Mouse (Mus musculus) induced T-regulatory cell, adult 2 months (primary cell): ENCODE data around the gene Cox19.
A peak's percentile ranks its signal among the peaks of the same experiment; 100 is the strongest.
"Not testable (repeated sequence)": the region's sequence is repeated elsewhere in the genome, so short reads cannot be mapped to it uniquely, and the experiment has no call there.

Source experiments
- DNase-seq: peaks from one replicate; pipeline ENCODE4 v3.0.0-alpha.2; 2012; ENCODE audit warnings: low read depth

Gene Cox19

GRCm38 (mm10) chr5:139363858-139364257 lies 12.6 kb upstream of the Cox19 start:
- no peak for DNase-seq

- no peak for DNase-seq
Observed at GRCm38 (mm10) chr5:139359244-139359643, 8.0 kb upstream of the Cox19 start.

GRCm38 (mm10) chr5:139358653-139359052 lies 7.4 kb upstream of the Cox19 start:
- peak; percentile 67 for DNase-seq

- DNase-seq = peak; percentile 84
Observed at GRCm38 (mm10) chr5:139355235-139355772, 4.1 kb upstream of the Cox19 start.

- no peak for DNase-seq
Observed at GRCm38 (mm10) chr5:139353946-139354345, 2.7 kb upstream of the Cox19 start.

GRCm38 (mm10) chr5:139353496-139353895 lies 2.3 kb upstream of the Cox19 start:
- DNase-seq = peak; percentile 86

- no peak for DNase-seq
Observed at GRCm38 (mm10) chr5:139352317-139352716, 1.1 kb upstream of the Cox19 start, which contains the start of gene Cyp2w1. TSS of gene Cyp2w1 (plus strand) at chr5:139352617.

- DNase-seq = no peak
Observed at GRCm38 (mm10) chr5:139351628-139352027, 410 bp upstream of the Cox19 start.

GRCm38 (mm10) chr5:139349713-139350112 lies 1.5 kb downstream of the Cox19 start:
- DNase-seq = no peak

- no peak for DNase-seq
Observed at GRCm38 (mm10) chr5:139347225-139347624, 4.0 kb downstream of the Cox19 start.

GRCm38 (mm10) chr5:139345364-139345714 lies 5.9 kb downstream of the Cox19 start:
- no peak for DNase-seq

- DNase-seq = peak; percentile 96
Observed at GRCm38 (mm10) chr5:139344687-139345363, 6.4 kb downstream of the Cox19 start.

- DNase-seq = peak; percentile 90
Observed at GRCm38 (mm10) chr5:139344021-139344686, 7.1 kb downstream of the Cox19 start.

GRCm38 (mm10) chr5:139338891-139339290 lies 12.3 kb downstream of the Cox19 start:
- DNase-seq = no peak

- no peak for DNase-seq
Observed at GRCm38 (mm10) chr5:139338403-139338802, 12.8 kb downstream of the Cox19 start.

GRCm38 (mm10) chr5:139337826-139338370 lies 13.3 kb downstream of the Cox19 start:
- DNase-seq = no peak

- DNase-seq = no peak
Observed at GRCm38 (mm10) chr5:139335634-139336033, 15.6 kb downstream of the Cox19 start.

GRCm38 (mm10) chr5:139334394-139334793 lies 16.8 kb downstream of the Cox19 start:
- DNase-seq = not testable (repeated sequence)

GRCm38 (mm10) chr5:139333301-139334013 lies 17.8 kb downstream of the Cox19 start:
- no peak for DNase-seq

GRCm38 (mm10) chr5:139332590-139333272 lies 18.5 kb downstream of the Cox19 start:
- DNase-seq = no peak

- DNase-seq = peak; percentile 88
Observed at GRCm38 (mm10) chr5:139331742-139332141, 19.5 kb downstream of the Cox19 start.

- DNase-seq = no peak
Observed at GRCm38 (mm10) chr5:139330766-139331165, 20.5 kb downstream of the Cox19 start.
